Mouse (Mus musculus) midbrain, postnatal 0 days (tissue): ENCODE measurements at regions not wholly inside any gene's neighbourhood (a gene's known extent, or its start where the extent isn't known, plus 50 kb on each side); places are given as distances from the start of the nearest gene placed in this dataset.
A peak's percentile ranks its signal among the peaks of the same experiment; 100 is the strongest.

Source experiments
- ATAC-seq: fragments of 200-750 bp; cut with Nextera tagmentation; 2 replicates; pipeline ENCODE4 v1.8.0; 2017; ENCODE audit warnings: moderate number of reproducible peaks, mild to moderate bottlenecking, moderate TSS enrichment, moderate library complexity; ENCODE audit not compliant: low FRiP score
- DNase-seq: peaks from one replicate; pipeline ENCODE4 v3.0.0-alpha.2; 2015; ENCODE audit warnings: low spot score
- H3K27ac ChIP-seq: fragments of 300-500 bp; sonication (generic); 2 replicates; pipeline ENCODE4 v1.5.1; 2014; ENCODE audit warnings: low read depth, mild to moderate bottlenecking, low read length, mixed read lengths
- H3K27me3 ChIP-seq: fragments of 300-500 bp; sonication (generic); 2 replicates; pipeline ENCODE4 v1.6.1; 2014; ENCODE audit warnings: low read length, control low read depth, mixed read lengths; ENCODE audit not compliant: insufficient read depth
- H3K36me3 ChIP-seq: fragments of 300-500 bp; sonication (generic); 2 replicates; pipeline ENCODE4 v1.6.1; 2014; ENCODE audit warnings: low read length, control low read depth, mixed read lengths; ENCODE audit not compliant: insufficient read depth
- H3K4me1 ChIP-seq: fragments of 300-500 bp; sonication (generic); 2 replicates; pipeline ENCODE4 v1.6.1; 2014; ENCODE audit warnings: mild to moderate bottlenecking, control low read depth, antibody characterized with exemption, low read length, mixed read lengths; ENCODE audit not compliant: insufficient read depth
- H3K4me2 ChIP-seq: fragments of 300-500 bp; sonication (generic); 2 replicates; pipeline ENCODE4 v1.6.1; 2014; ENCODE audit warnings: low read depth, mild to moderate bottlenecking, low read length, mixed read lengths; ENCODE audit not compliant: poor library complexity, severe bottlenecking
- H3K4me3 ChIP-seq: fragments of 300-500 bp; sonication (generic); 2 replicates; pipeline ENCODE4 v1.5.1; 2014; ENCODE audit warnings: low read depth, mild to moderate bottlenecking, low read length, moderate library complexity
- H3K9ac ChIP-seq: fragments of 300-500 bp; sonication (generic); replicated peaks from 2 replicates; pipeline ENCODE4 v1.6.1; 2014; ENCODE audit warnings: mild to moderate bottlenecking, low read length, moderate library complexity, mixed read lengths; ENCODE audit not compliant: poor library complexity, severe bottlenecking
- H3K9me3 ChIP-seq: fragments of 300-500 bp; sonication (generic); 2 replicates; pipeline ENCODE4 v1.6.1; 2016; ENCODE audit warnings: low read length, control low read depth
- CTCF ChIP-seq: IDR thresholded peaks from 2 replicates; pipeline ENCODE4 v1.5.1; 2016; ENCODE audit warnings: antibody characterized with exemption, mild to moderate bottlenecking
- WGBS: fragments of 180-500 bp; shearing (Covaris S2); extraction: QIAGEN DNeasy Blood & Tissue Kit; methylation state at CpG from one replicate; pipeline ENCODE4 v1.1.7; 2014; 5-methylcytosine and 5-hydroxymethylcytosine counted together

GRCm38 (mm10) chrX:161558511-161558910, 158.4 kb upstream of the Rai2 start:
- peak; percentile 3 for DNase-seq

GRCm38 (mm10) chrX:161566435-161566834, 150.4 kb upstream of the Rai2 start:
- H3K4me2 ChIP-seq: no peak overlapping the region
- no peak overlapping the region for H3K9ac ChIP-seq
- 43% methylated on average over 4 of the region's 4 CpGs for WGBS
- no peak overlapping the region for H3K4me3 ChIP-seq
- no peak overlapping the region for H3K27ac ChIP-seq
- no peaks in the 10 kb centered on the region for H3K9me3 ChIP-seq
- no peak for TF ChIP-seq CTCF
- no peak for DNase-seq
- no peak for ATAC-seq
- H3K4me1 ChIP-seq: no peaks in the 10 kb centered on the region
- H3K27me3 ChIP-seq: no peaks in the 10 kb centered on the region
- no peaks in the 10 kb centered on the region for H3K36me3 ChIP-seq

More at GRCm38 (mm10) chrX:161558511-161558910, 158.4 kb upstream of the Rai2 start:
- no peak overlapping the region for H3K9ac ChIP-seq
- no peaks in the 10 kb centered on the region for H3K27me3 ChIP-seq
- no peak overlapping the region for H3K4me3 ChIP-seq
- no peak for TF ChIP-seq CTCF
- H3K9me3 ChIP-seq: no peaks in the 10 kb centered on the region
- no peak overlapping the region for H3K27ac ChIP-seq
- H3K4me1 ChIP-seq: no peaks in the 10 kb centered on the region
- H3K4me2 ChIP-seq: no peak overlapping the region
- ATAC-seq: no peak
- H3K36me3 ChIP-seq: no peaks in the 10 kb centered on the region

GRCm38 (mm10) chrX:161582019-161582659, 134.7 kb upstream of the Rai2 start:
- H3K4me2 ChIP-seq: no peak overlapping the region
- no peak overlapping the region for H3K9ac ChIP-seq
- no peak for TF ChIP-seq CTCF
- no peak for DNase-seq
- H3K36me3 ChIP-seq: no peaks in the 10 kb centered on the region
- no peak overlapping the region for H3K27ac ChIP-seq
- no peaks in the 10 kb centered on the region for H3K9me3 ChIP-seq
- no peaks in the 10 kb centered on the region for H3K4me1 ChIP-seq
- H3K4me3 ChIP-seq: no peak overlapping the region
- 71% methylated on average over 5 of the region's 5 CpGs for WGBS
- ATAC-seq: no peak
- H3K27me3 ChIP-seq: no peaks in the 10 kb centered on the region

- Histone ChIP-seq H3K36me3 (no peaks in the 10 kb centered on the region), H3K4me1 (no peaks in the 10 kb centered on the region), H3K4me3 (no peak overlapping the region), H3K9me3 (no peaks in the 10 kb centered on the region), H3K27me3 (no peaks in the 10 kb centered on the region), H3K27ac (no peak overlapping the region), H3K9ac (no peak overlapping the region), H3K4me2 (no peak overlapping the region)
- no peak for ATAC-seq
- TF ChIP-seq CTCF: no peak
- no peak for DNase-seq
- WGBS: 69% methylated on average over 2 of the region's 2 CpGs
Observed at GRCm38 (mm10) chrX:161583872-161584271, 133.0 kb upstream of the Rai2 start.

GRCm38 (mm10) chrX:161633869-161634268, 83.0 kb upstream of the Rai2 start:
- H3K4me2 ChIP-seq: no peak overlapping the region
- no peaks in the 10 kb centered on the region for H3K9me3 ChIP-seq
- H3K4me3 ChIP-seq: no peak overlapping the region
- no peak for TF ChIP-seq CTCF
- DNase-seq (no peak), ATAC-seq (no peak)
- no peaks in the 10 kb centered on the region for H3K27me3 ChIP-seq
- 71% methylated on average over 5 of the region's 5 CpGs for WGBS
- H3K36me3 ChIP-seq: no peaks in the 10 kb centered on the region
- no peaks in the 10 kb centered on the region for H3K4me1 ChIP-seq
- no peak overlapping the region for H3K27ac ChIP-seq
- no peak overlapping the region for H3K9ac ChIP-seq

GRCm38 (mm10) chrX:161634342-161634741, 82.5 kb upstream of the Rai2 start:
- WGBS: 69% methylated on average over 2 of the region's 2 CpGs
- DNase-seq (peak; percentile 66), ATAC-seq (peak; percentile 78; the same call in 1 of the 2 replicates)
- no peak for TF ChIP-seq CTCF
- Histone ChIP-seq H3K4me3 (no peak overlapping the region), H3K36me3 (no peaks in the 10 kb centered on the region), H3K9ac (no peak overlapping the region), H3K9me3 (no peaks in the 10 kb centered on the region), H3K27ac (no peak overlapping the region), H3K27me3 (no peaks in the 10 kb centered on the region), H3K4me1 (no peaks in the 10 kb centered on the region), H3K4me2 (no peak overlapping the region)
